Mouse (Mus musculus) limb, embryonic 15.5 days (tissue): ENCODE results near the gene Lmln. TPM values are rescaled to one million over a fixed set of nuclear protein-coding genes. Genes with fewer than 3 reads are reported as not detected.
A peak's percentile ranks its signal among the peaks of the same experiment; 100 is the strongest.
"Not testable (repeated sequence)": the region's sequence is repeated elsewhere in the genome, so short reads cannot be mapped to it uniquely, and the experiment has no call there.

ENCODE experiments used
- ATAC-seq: fragments of 200-750 bp; cut with Nextera tagmentation; 2 replicates; pipeline ENCODE4 v1.8.0; 2017; ENCODE audit warnings: low read depth, moderate TSS enrichment; ENCODE audit not compliant: insufficient number of reproducible peaks, low FRiP score, low TSS enrichment
- H3K27ac ChIP-seq: fragments of 300-500 bp; sonication (generic); 2 replicates; pipeline ENCODE4 v1.5.1; 2015; ENCODE audit warnings: moderate library complexity, mild to moderate bottlenecking, inconsistent platforms
- H3K27me3 ChIP-seq: fragments of 300-500 bp; sonication (generic); 2 replicates; pipeline ENCODE4 v1.6.1; 2015; ENCODE audit warnings: inconsistent platforms
- H3K36me3 ChIP-seq: fragments of 300-500 bp; sonication (generic); 2 replicates; pipeline ENCODE4 v1.6.1; 2015; ENCODE audit warnings: inconsistent platforms
- H3K4me1 ChIP-seq: fragments of 300-500 bp; sonication (generic); 2 replicates; pipeline ENCODE4 v1.6.1; 2015; ENCODE audit warnings: inconsistent platforms
- H3K4me2 ChIP-seq: fragments of 300-500 bp; sonication (generic); 2 replicates; pipeline ENCODE4 v1.6.1; 2015; ENCODE audit warnings: mild to moderate bottlenecking, inconsistent platforms
- H3K4me3 ChIP-seq: fragments of 300-500 bp; sonication (generic); 2 replicates; pipeline ENCODE4 v1.5.1; 2015; ENCODE audit warnings: mild to moderate bottlenecking, inconsistent platforms
- H3K9ac ChIP-seq: fragments of 300-500 bp; sonication (generic); 2 replicates; pipeline ENCODE4 v1.6.1; 2015; ENCODE audit warnings: inconsistent platforms
- H3K9me3 ChIP-seq: fragments of 300-500 bp; sonication (generic); 2 replicates; pipeline ENCODE4 v1.6.1; 2016; ENCODE audit warnings: inconsistent platforms
- WGBS: fragments of 180-500 bp; shearing (Covaris S2); methylation state at CpG from one replicate; pipeline ENCODE4 v1.1.7; 2015; 5-methylcytosine and 5-hydroxymethylcytosine counted together
- polyA plus RNA-seq: library from polyadenylated mRNA; unstranded; fragments of >200 nt; fragmentation: Nextera tagmentation; extraction: Ambion mirVana; gene quantifications from 2 replicates; pipeline ENCODE4 v1.2.1, GENCODE M21; 2015

Gene Lmln
- polyA plus RNA-seq, 1 experiment from 2014 or later, result 1.7 TPM

DNA sequence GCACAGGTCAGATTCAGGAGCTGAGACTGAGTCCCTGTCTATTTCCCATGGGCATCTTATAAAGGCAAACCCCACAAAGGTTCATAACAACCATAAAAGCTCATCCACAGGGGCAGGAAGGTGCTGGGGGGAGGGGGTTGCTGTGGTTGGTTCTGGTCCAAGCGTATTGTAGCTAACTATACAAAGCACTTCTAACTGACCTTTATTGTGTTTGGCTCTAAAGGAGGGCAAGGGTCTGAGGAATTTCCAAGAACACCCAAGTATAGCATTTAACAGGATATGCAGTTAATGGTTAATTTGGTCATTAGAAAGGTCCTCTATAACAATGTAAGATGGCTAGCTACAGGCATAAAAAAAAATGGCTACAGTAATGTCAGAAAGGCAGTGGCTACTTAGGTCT lies 19.6 kb upstream of the Lmln start:
- H3K4me2 ChIP-seq, result no peak overlapping the region
- no peaks in the 10 kb centered on the region for H3K27me3 ChIP-seq
- no peaks in the 10 kb centered on the region for H3K36me3 ChIP-seq
- H3K27ac ChIP-seq, result no peak overlapping the region
- H3K9me3 ChIP-seq, result no peaks in the 10 kb centered on the region
- H3K4me1 ChIP-seq, result no peaks in the 10 kb centered on the region
- no peak for ATAC-seq
- H3K4me3 ChIP-seq, result no peak overlapping the region
- H3K9ac ChIP-seq, result no peak overlapping the region
- WGBS, result 79% methylated on average over 1 of the region's 1 CpGs

DNA sequence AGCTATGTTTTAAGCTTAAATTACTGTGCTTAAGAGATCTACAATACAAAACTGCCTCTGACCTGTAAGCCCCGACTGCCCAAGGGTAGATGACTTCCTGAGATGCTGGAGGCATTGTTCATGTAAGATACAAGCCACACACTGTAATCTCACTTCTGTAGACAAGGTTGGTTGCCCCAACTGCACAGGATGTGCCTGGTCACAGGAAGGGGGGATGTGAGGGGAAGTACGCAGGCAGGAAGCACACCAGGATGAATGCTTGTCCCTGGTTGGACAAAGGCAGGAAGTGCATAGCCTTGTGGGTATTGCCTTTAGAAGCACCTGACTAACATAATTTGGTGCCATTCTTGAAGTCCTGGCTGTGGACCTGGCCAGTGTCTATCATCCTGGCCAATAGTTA lies 19.1 kb upstream of the Lmln start:
- H3K4me3 ChIP-seq, result no peak overlapping the region
- WGBS, result 68% methylated on average over 2 of the region's 2 CpGs
- no peak overlapping the region for H3K9ac ChIP-seq
- no peaks in the 10 kb centered on the region for H3K36me3 ChIP-seq
- no peak overlapping the region for H3K27ac ChIP-seq
- no peaks in the 10 kb centered on the region for H3K9me3 ChIP-seq
- no peaks in the 10 kb centered on the region for H3K4me1 ChIP-seq
- ATAC-seq, result no peak
- no peaks in the 10 kb centered on the region for H3K27me3 ChIP-seq
- no peak overlapping the region for H3K4me2 ChIP-seq

DNA sequence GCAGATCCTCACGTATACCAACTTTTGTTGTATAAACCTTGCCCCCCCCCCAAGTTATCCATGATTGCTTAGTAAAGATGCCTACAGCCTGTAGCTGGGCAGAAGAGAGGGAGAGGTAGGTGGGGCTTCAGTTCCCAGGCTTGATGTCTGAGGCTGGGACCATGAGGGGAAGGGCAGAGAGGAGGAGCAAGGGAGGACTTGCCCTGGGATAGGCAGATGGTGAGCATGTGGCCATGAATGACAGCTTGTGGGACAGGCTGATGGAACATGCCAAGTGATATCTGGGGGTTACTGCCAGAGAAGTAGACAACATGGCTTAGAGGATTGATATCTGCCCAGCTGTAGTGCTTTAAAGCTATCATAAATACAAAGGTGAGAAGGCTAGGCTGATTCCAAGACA lies 14.3 kb upstream of the Lmln start:
- no peaks in the 10 kb centered on the region for H3K4me1 ChIP-seq
- H3K9ac ChIP-seq, result no peak overlapping the region
- no peak overlapping the region for H3K4me3 ChIP-seq
- no peaks in the 10 kb centered on the region for H3K36me3 ChIP-seq
- H3K4me2 ChIP-seq, result no peak overlapping the region
- no peaks in the 10 kb centered on the region for H3K27me3 ChIP-seq
- H3K9me3 ChIP-seq, result no peaks in the 10 kb centered on the region
- no peak overlapping the region for H3K27ac ChIP-seq
- 93% methylated on average over 1 of the region's 1 CpGs for WGBS
- ATAC-seq, result no peak

DNA sequence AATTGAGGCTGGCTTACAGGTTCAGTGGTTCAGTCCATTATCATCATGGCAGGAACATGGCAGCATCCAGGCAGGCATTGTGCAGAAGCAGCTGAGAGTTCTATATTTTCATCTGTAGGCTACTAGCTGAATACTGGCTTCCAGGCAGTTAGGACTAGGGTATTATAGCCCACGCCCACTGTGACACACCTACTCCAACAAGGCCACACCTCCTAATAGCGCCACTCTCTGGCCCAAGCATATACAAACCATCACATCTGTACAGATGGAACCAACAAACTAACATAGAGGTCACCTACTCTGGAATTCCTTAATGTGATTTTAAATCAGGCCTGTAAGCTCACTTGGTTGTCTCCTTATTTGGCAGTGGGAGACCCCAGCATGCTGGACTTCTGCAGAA lies 13.6 kb upstream of the Lmln start:
- ATAC-seq, result no peak
- Histone ChIP-seq H3K9me3 (no peaks in the 10 kb centered on the region), H3K27ac (no peak overlapping the region), H3K9ac (no peak overlapping the region), H3K4me3 (no peak overlapping the region), H3K36me3 (no peaks in the 10 kb centered on the region), H3K4me2 (no peak overlapping the region), H3K27me3 (no peaks in the 10 kb centered on the region), H3K4me1 (no peaks in the 10 kb centered on the region)
- WGBS, result 66% methylated on average over 2 of the region's 2 CpGs

DNA sequence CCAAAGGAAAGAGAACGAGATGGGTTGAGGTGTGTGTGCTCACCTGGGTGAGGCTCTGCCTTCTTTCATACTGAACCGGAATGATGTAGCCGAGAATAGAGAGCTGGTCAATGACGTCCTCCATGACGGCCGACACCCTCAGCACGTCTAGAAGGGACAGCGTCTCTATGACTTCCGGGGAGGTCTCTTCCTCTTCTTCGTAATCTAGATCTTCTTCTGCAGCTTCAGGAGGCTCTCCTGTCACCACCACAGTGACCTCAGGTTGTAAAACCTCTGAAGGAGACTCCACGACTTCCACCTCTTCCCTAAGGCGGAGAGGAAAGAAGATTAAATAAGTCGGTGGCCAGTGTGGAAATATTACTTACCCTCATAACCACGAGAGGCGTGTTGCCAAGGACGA lies 12.5 kb upstream of the Lmln start:
- no peak overlapping the region for H3K4me2 ChIP-seq
- 90% methylated on average over 16 of the region's 16 CpGs for whole genome bisulfite sequencing
- no peaks in the 10 kb centered on the region for H3K9me3 ChIP-seq
- ATAC-seq, result no peak
- H3K4me1 ChIP-seq, result no peaks in the 10 kb centered on the region
- no peak overlapping the region for H3K9ac ChIP-seq
- no peak overlapping the region for H3K4me3 ChIP-seq
- H3K27ac ChIP-seq, result no peak overlapping the region
- H3K36me3 ChIP-seq, result no peaks in the 10 kb centered on the region
- no peaks in the 10 kb centered on the region for H3K27me3 ChIP-seq

DNA sequence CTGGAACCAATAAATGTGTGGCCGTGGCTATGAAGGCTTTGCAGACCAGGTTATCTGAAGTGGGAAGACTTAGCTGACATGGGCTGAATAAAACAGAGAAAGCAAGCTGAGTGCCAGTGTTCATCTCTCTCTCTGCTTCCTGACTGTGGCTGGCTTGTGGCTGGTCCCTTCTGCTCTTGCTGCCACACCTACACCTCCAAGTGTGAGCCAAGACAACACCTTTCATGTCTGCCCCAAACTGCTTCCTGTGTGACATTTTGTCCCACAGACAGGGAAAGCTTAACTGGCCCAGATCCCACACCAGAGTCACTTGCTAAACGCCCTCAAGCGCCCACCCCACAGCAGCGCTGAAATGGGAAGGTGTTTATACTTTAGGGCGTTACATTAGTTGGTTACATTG lies 9.2 kb upstream of the Lmln start:
- no peak for ATAC-seq
- Histone ChIP-seq H3K27ac (no peak overlapping the region), H3K4me3 (no peak overlapping the region), H3K9me3 (no peaks in the 10 kb centered on the region), H3K9ac (no peak overlapping the region), H3K36me3 (peaks cover 4% of the 10 kb centered on the region), H3K27me3 (no peaks in the 10 kb centered on the region), H3K4me1 (peaks cover 9% of the 10 kb centered on the region), H3K4me2 (no peak overlapping the region)
- WGBS, result 59% methylated on average over 5 of the region's 5 CpGs

DNA sequence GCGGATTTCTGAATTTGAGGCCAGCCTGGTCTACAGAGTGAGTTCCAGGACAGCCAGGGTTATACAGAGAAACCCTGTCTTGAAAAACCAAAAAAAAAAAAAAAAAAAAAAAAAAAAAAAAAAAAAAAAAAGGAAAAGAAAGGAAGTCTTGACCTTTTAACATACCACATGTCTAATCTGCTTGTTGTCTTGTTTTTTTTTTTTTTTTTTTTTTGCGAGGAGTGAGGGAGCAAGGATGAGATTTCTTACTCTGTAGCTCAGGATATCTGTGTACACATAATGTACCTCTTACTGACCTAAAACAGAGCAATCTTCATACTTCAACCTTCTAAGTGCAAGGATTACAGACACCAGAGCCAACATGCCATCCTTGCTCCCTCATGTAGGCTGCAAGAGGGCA lies 7.4 kb upstream of the Lmln start:
- 81% methylated on average over 2 of the region's 2 CpGs for WGBS
- not testable (repeated sequence) for H3K9ac ChIP-seq, H3K27me3 ChIP-seq, H3K4me2 ChIP-seq, H3K9me3 ChIP-seq, H3K27ac ChIP-seq, ATAC-seq, H3K4me3 ChIP-seq
- H3K36me3 ChIP-seq, result peaks cover 21% of the 10 kb centered on the region
- H3K4me1 ChIP-seq, result peaks cover 20% of the 10 kb centered on the region

DNA sequence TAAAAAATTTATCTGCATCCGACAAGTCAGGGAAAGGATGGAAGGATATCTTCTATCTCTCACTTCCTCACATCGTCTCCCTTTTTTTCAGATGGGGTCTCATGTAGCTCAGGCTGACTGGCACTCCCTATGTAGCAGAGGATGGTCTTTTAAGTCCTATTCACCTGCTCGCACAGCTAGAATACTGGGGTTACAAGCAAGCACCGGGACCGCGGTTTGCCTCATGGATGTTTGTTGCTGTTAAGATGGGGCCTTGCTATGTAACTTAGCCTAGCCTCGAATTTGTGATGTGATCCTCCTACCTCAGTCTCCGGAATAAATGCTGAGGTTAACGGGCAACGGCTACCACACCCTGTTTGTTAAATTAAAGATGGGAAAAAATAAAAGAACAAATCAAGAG lies 6.7 kb upstream of the Lmln start:
- 19% methylated on average over 10 of the region's 10 CpGs for WGBS
- H3K4me2 ChIP-seq, result peak overlapping the region; percentile 57
- peak overlapping the region; percentile 93 for H3K4me3 ChIP-seq
- peak overlapping the region; percentile 95; the same call in 1 of the 2 replicates for H3K9ac ChIP-seq
- H3K36me3 ChIP-seq, result peaks cover 27% of the 10 kb centered on the region
- no peak for ATAC-seq
- H3K9me3 ChIP-seq, result no peaks in the 10 kb centered on the region
- H3K27me3 ChIP-seq, result no peaks in the 10 kb centered on the region
- H3K4me1 ChIP-seq, result peaks cover 20% of the 10 kb centered on the region
- no peak overlapping the region for H3K27ac ChIP-seq

DNA sequence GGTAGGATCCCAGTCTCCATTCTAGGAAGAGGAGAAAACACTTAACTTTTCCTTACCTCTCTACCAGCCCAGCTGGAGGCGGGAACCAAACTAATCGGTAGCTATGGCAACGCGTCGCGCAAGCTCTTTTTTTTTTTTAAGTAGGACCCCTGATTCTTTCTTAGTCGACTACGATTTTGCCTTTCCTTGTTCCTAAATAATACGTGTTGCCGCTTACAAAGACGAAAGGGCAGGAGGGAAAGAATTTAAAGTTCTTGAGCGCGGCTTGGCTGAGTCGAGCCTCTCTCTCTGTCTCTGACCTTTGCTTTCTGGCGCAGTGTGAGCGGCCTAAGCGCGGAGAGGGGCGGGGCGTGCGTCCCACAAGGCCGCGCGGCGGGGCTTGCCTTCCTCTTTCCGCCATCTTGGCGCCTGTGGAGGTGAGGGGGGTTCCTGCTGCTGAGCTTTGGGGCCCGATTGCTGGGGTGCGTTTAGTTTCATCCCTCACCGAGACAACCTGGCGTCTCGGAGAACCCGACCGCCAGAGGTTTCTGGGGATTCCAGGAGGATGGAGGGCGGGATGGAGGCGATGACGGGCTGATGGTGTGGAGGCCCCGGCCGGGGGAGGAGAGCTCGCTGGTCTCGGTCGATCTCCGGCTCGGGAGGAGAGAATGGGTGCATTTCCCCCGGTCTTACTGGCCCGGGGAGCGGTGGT lies 6.1 kb upstream of the Lmln start, which contains the start of the genes Iqcg and Rpl35a:
Iqcg (minus strand) TSS at position 124 of the 691 bp plus-strand sequence.
Rpl35a (plus strand) TSS at position 359 of the 691 bp plus-strand sequence.
- Histone ChIP-seq H3K4me3 (peak within 1 kb of the TSS; percentile 93), H3K4me1 (peaks cover 20% of the 10 kb centered on the region), H3K9me3 (no peaks in the 10 kb centered on the region), H3K36me3 (peaks cover 31% of the 10 kb centered on the region), H3K27me3 (no peaks in the 10 kb centered on the region), H3K4me2 (peak within 1 kb of the TSS; percentile 57), H3K9ac (peak within 1 kb of the TSS; percentile 95), H3K27ac (peak within 1 kb of the TSS; percentile 94)
- under 1% methylated on average over 47 of the region's 47 CpGs for WGBS
- peak; percentile 89 for ATAC-seq

DNA sequence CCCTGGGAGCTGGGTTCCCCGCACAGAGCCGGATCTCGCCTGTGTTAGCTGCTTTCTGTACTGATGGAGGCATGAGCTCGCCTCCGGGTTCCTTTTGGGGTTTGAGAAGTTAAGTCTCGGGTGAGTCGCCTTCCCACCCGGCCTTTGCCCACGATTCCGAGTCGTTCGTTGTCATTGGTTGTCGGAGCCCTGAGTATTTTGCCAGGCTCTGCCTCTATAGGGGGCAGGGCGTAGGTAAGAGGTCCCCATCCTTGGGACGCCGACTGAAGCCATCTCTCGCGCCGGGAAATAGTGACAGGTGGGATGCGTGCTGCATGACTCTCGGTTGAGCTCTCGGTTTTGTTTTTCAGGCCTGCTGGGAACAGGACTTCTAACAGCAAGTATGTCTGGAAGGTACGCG lies 5.5 kb upstream of the Lmln start:
- Histone ChIP-seq H3K4me3 (peak overlapping the region; percentile 93), H3K9me3 (no peaks in the 10 kb centered on the region), H3K4me1 (peaks cover 22% of the 10 kb centered on the region), H3K4me2 (peak overlapping the region; percentile 53), H3K27ac (peak overlapping the region; percentile 94), H3K9ac (peak overlapping the region; percentile 95), H3K27me3 (no peaks in the 10 kb centered on the region), H3K36me3 (peaks cover 31% of the 10 kb centered on the region)
- ATAC-seq, result no peak
- 1% methylated on average over 24 of the region's 24 CpGs for WGBS

DNA sequence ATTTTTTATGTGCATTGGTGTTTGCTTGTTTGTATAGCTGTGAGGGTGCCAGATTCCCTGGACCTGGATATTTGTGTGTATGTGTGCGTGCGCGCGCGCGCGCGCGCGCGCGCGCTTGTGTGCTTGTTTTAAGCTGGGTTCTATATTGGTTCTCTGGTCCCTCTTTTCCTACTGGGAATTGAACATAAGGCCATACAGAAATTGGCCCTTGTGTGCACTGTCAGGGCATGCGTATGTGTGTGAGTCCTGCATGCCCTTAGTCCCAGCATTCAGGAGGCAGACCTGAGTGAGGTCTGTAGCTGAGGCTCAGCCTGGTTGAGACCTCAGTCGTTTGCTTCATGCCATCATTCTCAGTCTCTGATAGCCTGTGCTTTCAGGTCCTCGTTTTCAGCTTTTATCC lies 4.3 kb upstream of the Lmln start:
- no peak for ATAC-seq
- H3K27me3 ChIP-seq, result no peaks in the 10 kb centered on the region
- WGBS, result 90% methylated on average over 16 of the region's 16 CpGs
- H3K4me2 ChIP-seq, result peak overlapping the region; percentile 53
- H3K27ac ChIP-seq, result no peak overlapping the region; the same call in 1 of the 2 replicates
- H3K9me3 ChIP-seq, result no peaks in the 10 kb centered on the region
- peaks cover 27% of the 10 kb centered on the region for H3K4me1 ChIP-seq
- H3K36me3 ChIP-seq, result peaks cover 31% of the 10 kb centered on the region
- H3K9ac ChIP-seq, result no peak overlapping the region
- H3K4me3 ChIP-seq, result peak overlapping the region; percentile 93

DNA sequence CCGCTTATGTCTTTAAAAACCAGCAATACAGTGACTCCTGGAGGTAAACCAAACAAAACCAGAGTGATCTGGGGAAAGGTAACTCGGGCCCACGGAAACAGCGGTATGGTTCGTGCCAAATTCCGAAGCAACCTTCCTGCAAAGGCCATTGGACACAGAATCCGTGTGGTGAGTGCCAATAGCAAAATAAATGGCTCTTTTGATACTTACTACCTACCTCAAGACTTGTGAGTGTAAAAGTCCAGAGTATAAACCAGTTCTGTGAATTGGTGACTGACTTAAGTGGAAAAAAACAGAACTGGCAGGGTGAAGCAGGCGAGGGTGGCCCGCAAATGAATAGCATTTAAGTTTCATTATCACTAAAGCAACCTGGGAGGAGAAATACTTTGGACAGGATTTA lies 3.7 kb upstream of the Lmln start:
- not testable (repeated sequence) for H3K9me3 ChIP-seq, H3K9ac ChIP-seq, H3K4me2 ChIP-seq, H3K27me3 ChIP-seq, ATAC-seq, H3K4me3 ChIP-seq, H3K27ac ChIP-seq
- 75% methylated on average over 9 of the region's 9 CpGs for WGBS
- peaks cover 31% of the 10 kb centered on the region for H3K36me3 ChIP-seq
- H3K4me1 ChIP-seq, result peaks cover 33% of the 10 kb centered on the region

DNA sequence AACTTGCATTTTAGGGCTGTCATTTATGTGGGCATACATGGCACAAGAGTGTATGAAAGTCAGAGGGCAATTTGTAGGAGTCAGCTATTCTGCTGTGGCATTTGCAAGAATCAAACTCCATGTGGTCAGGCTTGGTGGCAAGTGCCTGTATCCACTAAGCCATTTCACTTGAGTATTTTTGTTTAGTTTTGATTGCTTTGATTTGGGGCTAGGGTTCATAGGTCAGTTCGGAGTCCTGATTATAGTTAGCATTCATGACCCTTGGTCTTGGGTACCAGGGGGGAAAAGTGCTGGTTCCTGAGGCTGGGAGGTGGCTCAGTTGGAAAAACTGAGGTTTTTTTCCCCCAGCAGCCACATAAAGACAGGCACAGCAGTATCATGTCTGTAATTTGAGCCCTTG lies 2.9 kb upstream of the Lmln start:
- H3K36me3 ChIP-seq, result peaks cover 31% of the 10 kb centered on the region
- no peak for ATAC-seq
- no peak overlapping the region for H3K4me2 ChIP-seq
- no peak overlapping the region for H3K4me3 ChIP-seq
- no peaks in the 10 kb centered on the region for H3K9me3 ChIP-seq
- H3K27me3 ChIP-seq, result no peaks in the 10 kb centered on the region
- H3K9ac ChIP-seq, result no peak overlapping the region
- H3K4me1 ChIP-seq, result peaks cover 33% of the 10 kb centered on the region
- WGBS, result 89% methylated on average over 1 of the region's 1 CpGs
- no peak overlapping the region for H3K27ac ChIP-seq
